Comparison of ENCODE assay signal across 8 mouse cellular contexts in genomic region chr13:43530832-43531693, GRCm38 (mm10). TPM values are rescaled to one million over a fixed set of nuclear protein-coding genes. Genes with fewer than 3 reads are reported as not detected.
DNase-seq lines count a peak whose midpoint lies in the region.

No protein-coding gene starts in this region.

- DNase-seq in NIH3T3 (ENCODE audit: low read depth): peak; percentile 25
- peak; percentile 85 for DNase-seq in embryo, embryonic 11 days
- DNase-seq in gastrocnemius, postnatal 25 days: peak; percentile 68
- peak; percentile 31 for DNase-seq in hindlimb bud, embryonic 11.5 days (ENCODE audit: extremely low spot score, low read depth, low spot score)
- DNase-seq in left cerebral cortex, postnatal 10 days (ENCODE audit: extremely low spot score in 1 of 2, low spot score in 2 of 2): peak; percentile 77 to 82
- peak; percentile 72 to 77 for DNase-seq in lung, postnatal 4 days
- DNase-seq in right cerebral cortex, postnatal 14 days: peak; percentile 61
- DNase-seq in urinary bladder, adult 2 months (ENCODE audit: low spot score): no peak

- intact Hi-C loops in left cerebral cortex, postnatal 10 days (cut with DNase I): loop anchor here (5.0 kb wide), 1 partner anchor 49 kb away; the partner anchor contains the start of gene Ranbp9

RNA-seq across cellular contexts. Expression of gene Mcur1, which starts 28.9 kb away (rescaled TPM):
- 10 to 100 TPM; 26.5 to 28.7 TPM for total RNA-seq in gastrocnemius, postnatal 25 days (2021)
- total RNA-seq in left cerebral cortex, postnatal 10 days (2021): 10 to 100 TPM; 12.1 to 12.2 TPM
- polyA plus RNA-seq in urinary bladder, adult 2 months (2012; rRNA removed): 15.7 and 18.1 TPM in 2 replicates

RNA-seq across cellular contexts. Expression of gene Ranbp9, which starts 50.0 kb away (rescaled TPM):
- total RNA-seq in gastrocnemius, postnatal 25 days (2021): 10 to 100 TPM; 34.0 to 38.1 TPM
- 10 to 100 TPM; 75.6 to 75.7 TPM for total RNA-seq in left cerebral cortex, postnatal 10 days (2021)
- 32.7 and 36.6 TPM in 2 replicates for polyA plus RNA-seq in urinary bladder, adult 2 months (2012; rRNA removed)
